Mouse (Mus musculus) heart, adult 2 months (tissue): ENCODE measurements at regions not wholly inside any gene's neighbourhood (a gene's known extent, or its start where the extent isn't known, plus 50 kb on each side); places are given as distances from the start of the nearest gene placed in this dataset.

ENCODE experiments used
- DNase-seq, 2 experiments: peaks; one replicate each; pipeline ENCODE4 v3.0.0; 2021
- H3K27ac ChIP-seq: fragments of 200-600 bp; 2 replicates; pipeline ENCODE4 v1.8.1; 2022
- H3K27me3 ChIP-seq: fragments of 200-500 bp; 2 replicates; pipeline ENCODE4 v1.6.1; 2012; ENCODE audit warnings: mild to moderate bottlenecking, low read length, inconsistent platforms, mixed read lengths; ENCODE audit not compliant: control insufficient read depth, insufficient read depth
- H3K36me3 ChIP-seq: fragments of 200-500 bp; 2 replicates; pipeline ENCODE4 v1.6.1; 2012; ENCODE audit warnings: low read length, inconsistent platforms; ENCODE audit not compliant: control insufficient read depth, insufficient read depth
- H3K4me1 ChIP-seq: fragments of 200-500 bp; 2 replicates; pipeline ENCODE4 v1.6.1; 2011; ENCODE audit warnings: low read length; ENCODE audit not compliant: control insufficient read depth, insufficient read depth
- H3K4me3 ChIP-seq: fragments of 200-600 bp; 2 replicates; pipeline ENCODE4 v1.8.1; 2022
- H3K79me2 ChIP-seq: fragments of 200-500 bp; replicated peaks from 2 replicates; pipeline ENCODE4 v1.6.1; 2012; ENCODE audit warnings: mild to moderate bottlenecking, inconsistent platforms, low read length, moderate library complexity, mixed read lengths; ENCODE audit not compliant: control insufficient read depth, insufficient read depth
- H3K9ac ChIP-seq: fragments of 200-500 bp; 2 replicates; pipeline ENCODE4 v1.6.1; 2012; ENCODE audit warnings: low read depth, mild to moderate bottlenecking, control low read depth, inconsistent platforms, low read length, mixed read lengths
- CTCF ChIP-seq: fragments of 200-600 bp; IDR thresholded peaks from 2 replicates; pipeline ENCODE4 v1.8.1; 2022; ENCODE audit warnings: antibody characterized with exemption, mild to moderate bottlenecking, moderate library complexity
- EP300 ChIP-seq: fragments of 200-500 bp; IDR thresholded peaks from 2 replicates; pipeline ENCODE4 v1.6.1; 2011; ENCODE audit warnings: low read depth, low read length, control low read depth; ENCODE audit not compliant: insufficient read depth
- POLR2A ChIP-seq: fragments of 200-500 bp; IDR thresholded peaks from 2 replicates; pipeline ENCODE4 v1.6.1; 2011; ENCODE audit warnings: mild to moderate bottlenecking, low read depth, low read length, control low read depth; ENCODE audit not compliant: insufficient read depth
- WGBS: fragments of 180-500 bp; shearing (Covaris S2); methylation state at CpG from one replicate; pipeline ENCODE4 v1.1.7; 2018; 5-methylcytosine and 5-hydroxymethylcytosine counted together
- intact Hi-C: fragments of 180-260 bp; cut with DNase I; formaldehyde crosslinking; loops from one replicate; pipeline ENCODE4 v1.15.1; 2025

DNA sequence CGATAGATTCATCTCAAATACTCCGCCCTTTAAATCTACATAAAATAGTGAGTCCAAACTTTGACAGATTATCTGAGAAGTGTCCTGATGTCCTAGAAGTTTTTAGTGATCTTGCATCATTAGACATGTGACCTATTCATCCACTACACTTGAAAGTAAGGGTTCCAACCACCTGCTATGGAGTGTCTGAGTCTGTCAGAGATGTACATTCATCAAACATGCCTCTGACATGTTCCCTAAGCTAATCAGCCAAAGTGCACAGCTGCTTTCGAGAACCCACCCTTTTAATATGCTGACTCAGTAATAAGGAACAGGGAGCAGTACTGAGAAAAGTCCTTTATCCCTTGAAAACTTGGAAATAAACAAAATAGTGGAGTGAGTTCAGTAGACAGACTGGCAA lies 2414.8 kb upstream of the Gm7489 start:
- Histone ChIP-seq H3K27ac (no peak overlapping the region), H3K9ac (no peak overlapping the region), H3K4me1 (no peaks in the 10 kb centered on the region), H3K79me2 (no peaks in the 10 kb centered on the region), H3K4me3 (no peak overlapping the region), H3K36me3 (no peaks in the 10 kb centered on the region), H3K27me3 (no peaks in the 10 kb centered on the region)
- DNase-seq: no peak
- WGBS: 71% methylated on average over 3 of the region's 3 CpGs
- no peak for TF ChIP-seq EP300
- TF ChIP-seq CTCF: no peak
- no peak for TF ChIP-seq POLR2A
- intact Hi-C loops: no loop called here

DNA sequence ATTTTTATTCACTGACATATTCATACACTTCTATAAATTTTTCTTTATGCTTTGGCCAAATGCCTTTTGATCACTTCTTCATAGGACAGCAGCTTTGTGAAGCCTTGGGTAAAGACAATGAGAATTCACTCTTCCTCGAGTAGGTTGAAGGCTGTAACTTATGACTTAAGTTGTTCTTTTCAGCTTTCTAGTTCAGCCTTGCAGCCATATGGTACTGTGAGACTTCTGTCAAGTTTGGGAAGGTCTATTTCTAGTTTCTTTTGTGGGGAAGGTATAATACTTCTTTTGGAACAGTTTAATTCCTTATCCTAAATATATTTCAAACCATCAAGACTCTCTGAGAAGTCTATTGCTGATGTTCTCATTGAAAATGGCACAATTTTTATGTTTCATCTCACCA lies 2413.6 kb upstream of the Gm7489 start:
- Histone ChIP-seq H3K79me2 (no peaks in the 10 kb centered on the region), H3K27ac (no peak overlapping the region), H3K9ac (no peak overlapping the region), H3K27me3 (no peaks in the 10 kb centered on the region), H3K4me1 (no peaks in the 10 kb centered on the region), H3K36me3 (no peaks in the 10 kb centered on the region), H3K4me3 (no peak overlapping the region)
- intact Hi-C loops: no loop called here
- no peak for TF ChIP-seq POLR2A
- no peak for TF ChIP-seq CTCF
- TF ChIP-seq EP300: no peak
- WGBS: 70% methylated on average over 1 of the region's 1 CpGs
- DNase-seq: no peak

DNA sequence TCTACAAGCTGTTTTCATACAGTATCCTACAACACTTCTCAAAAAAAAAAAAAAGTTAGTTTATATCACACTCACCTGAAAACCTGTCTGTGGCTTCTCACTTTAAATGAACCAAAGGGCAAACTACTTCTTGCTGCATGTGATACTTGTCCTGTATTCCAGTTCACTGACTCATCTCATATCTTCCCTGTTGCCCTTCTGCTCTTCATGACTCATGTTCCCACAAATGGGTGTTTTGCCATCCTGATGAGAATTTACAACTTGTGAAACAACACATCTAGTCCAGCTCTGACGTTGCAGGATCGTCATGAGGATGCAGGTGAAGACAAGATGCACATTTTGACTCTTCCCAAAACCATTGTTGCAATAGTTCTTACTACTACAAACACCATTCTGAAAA lies 2412.7 kb upstream of the Gm7489 start:
- Histone ChIP-seq H3K79me2 (no peaks in the 10 kb centered on the region), H3K27ac (no peak overlapping the region), H3K4me3 (no peak overlapping the region), H3K9ac (no peak overlapping the region), H3K27me3 (no peaks in the 10 kb centered on the region), H3K36me3 (no peaks in the 10 kb centered on the region), H3K4me1 (no peaks in the 10 kb centered on the region)
- no peak for TF ChIP-seq CTCF
- intact Hi-C loops: no loop called here
- no peak for DNase-seq
- 77% methylated on average over 2 of the region's 2 CpGs for WGBS

DNA sequence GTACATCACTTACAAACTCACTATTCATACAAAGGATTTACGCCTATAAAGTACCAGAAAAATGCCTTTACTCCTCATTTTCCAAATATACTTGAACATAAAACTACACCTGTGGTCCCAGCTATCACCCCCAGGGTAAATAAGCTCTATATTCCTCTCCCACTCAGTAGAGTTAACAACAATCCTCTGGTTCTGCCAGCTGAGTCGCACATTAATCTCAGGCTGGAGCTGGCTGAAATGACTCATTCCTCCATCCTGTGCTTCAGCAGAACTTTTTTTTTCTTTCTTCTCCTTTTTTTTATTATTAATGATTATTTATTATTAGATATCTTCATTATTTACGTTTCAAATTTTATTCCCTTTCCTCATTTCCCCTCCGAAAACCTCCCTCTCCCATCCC lies 2402.8 kb upstream of the Gm7489 start:
- Histone ChIP-seq H3K27me3 (no peaks in the 10 kb centered on the region), H3K36me3 (no peaks in the 10 kb centered on the region), H3K79me2 (no peaks in the 10 kb centered on the region), H3K4me3 (no peak overlapping the region), H3K4me1 (no peaks in the 10 kb centered on the region; the same call in 1 of the 2 replicates), H3K9ac (no peak overlapping the region), H3K27ac (no peak overlapping the region)
- DNase-seq: no peak
- intact Hi-C loops: no loop called here
- no peak for TF ChIP-seq EP300
- TF ChIP-seq CTCF: no peak
- no peak for TF ChIP-seq POLR2A
- 62% methylated on average over 4 of the region's 4 CpGs for WGBS

DNA sequence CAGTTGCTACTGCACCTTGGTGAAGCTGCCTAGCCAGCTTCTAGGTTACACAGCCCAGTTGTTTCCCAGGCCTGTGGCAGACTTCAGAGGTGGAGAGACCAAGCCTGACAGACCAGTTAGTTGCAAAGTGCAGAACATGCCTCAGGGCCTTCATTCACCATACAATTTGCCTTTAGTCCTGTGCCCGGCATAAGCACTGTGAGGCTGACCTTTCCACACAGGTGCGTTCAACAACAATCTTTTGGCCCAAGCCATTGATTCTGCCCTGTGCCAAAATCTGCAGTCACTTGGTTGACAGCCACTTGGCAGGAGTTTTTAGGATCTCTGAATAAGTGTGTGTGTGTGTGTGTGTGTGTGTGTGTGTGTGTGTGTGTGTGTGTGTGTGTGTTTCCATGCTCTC lies 2400.5 kb upstream of the Gm7489 start:
- peak; percentile 15 to 20 for DNase-seq
- TF ChIP-seq POLR2A (no peak), EP300 (no peak), CTCF (no peak)
- no peaks in the 10 kb centered on the region for H3K36me3 ChIP-seq
- no peak overlapping the region for H3K4me3 ChIP-seq
- WGBS: 51% methylated on average over 2 of the region's 2 CpGs
- no peaks in the 10 kb centered on the region for H3K79me2 ChIP-seq
- intact Hi-C loops: no loop called here
- no peak overlapping the region for H3K9ac ChIP-seq
- H3K4me1 ChIP-seq: no peaks in the 10 kb centered on the region; the same call in 1 of the 2 replicates
- H3K27ac ChIP-seq: no peak overlapping the region
- no peaks in the 10 kb centered on the region for H3K27me3 ChIP-seq

DNA sequence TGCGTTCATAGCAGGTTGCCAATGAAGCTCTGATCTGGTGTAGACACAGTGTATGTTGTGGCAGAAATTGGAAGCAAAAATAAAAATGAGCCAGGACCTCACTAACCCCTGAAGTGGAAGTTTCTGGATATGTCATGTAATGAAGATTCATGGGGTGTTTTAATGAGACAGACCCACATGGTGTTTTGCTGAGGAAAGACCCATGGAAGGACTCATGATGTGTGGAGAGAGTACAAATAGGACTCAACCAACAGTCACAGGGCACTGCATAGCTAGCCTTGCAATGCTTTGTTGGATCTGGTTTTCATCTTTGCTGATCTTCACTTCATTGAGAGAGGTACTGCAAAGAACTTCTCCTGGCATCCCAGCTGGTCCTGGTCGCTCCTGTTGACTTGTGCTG lies 2399.2 kb upstream of the Gm7489 start:
- no peaks in the 10 kb centered on the region; the same call in 1 of the 2 replicates for H3K4me1 ChIP-seq
- H3K79me2 ChIP-seq: no peaks in the 10 kb centered on the region
- no peak overlapping the region for H3K27ac ChIP-seq
- TF ChIP-seq POLR2A (no peak), EP300 (no peak), CTCF (no peak)
- H3K27me3 ChIP-seq: no peaks in the 10 kb centered on the region
- H3K4me3 ChIP-seq: no peak overlapping the region
- intact Hi-C loops: no loop called here
- DNase-seq: no peak
- H3K36me3 ChIP-seq: no peaks in the 10 kb centered on the region
- no peak overlapping the region for H3K9ac ChIP-seq
- WGBS: 75% methylated on average over 2 of the region's 2 CpGs
